Mouse (Mus musculus): Measurements from ENCODE around the gene Lyzl4. TPM values are rescaled to one million over a fixed set of nuclear protein-coding genes. Genes with fewer than 3 reads are reported as not detected.

The Lyzl4 gene
- polyA plus RNA-seq (2014; fragmentation: Nextera tagmentation; extraction: Ambion mirVana), result not detected in 2 replicates

GRCm38 (mm10) chr9:121642001-121642400 is at the start of gene Lyzl4:
Gene Lyzl4 (minus strand): TSS chr9:121642096.
- Histone ChIP-seq H3K27ac (ENCODE audit: low read depth, low read length) (no peak within 1 kb of the TSS), H3K4me1 (ENCODE audit: control insufficient read depth, insufficient read depth, low read length) (peaks cover 6% of the 10 kb centered on the region), H3K27me3 (ENCODE audit: control insufficient read depth, insufficient read depth, low read length) (peaks cover 40% of the 10 kb centered on the region), H3K9me3 (ENCODE audit: control insufficient read depth, low read length) (no peaks in the 10 kb centered on the region), H3K4me3 (ENCODE audit: low read depth, low read length) (peak within 1 kb of the TSS; percentile 46), H3K9ac (ENCODE audit: low read length) (peak within 1 kb of the TSS; percentile 55), H3K4me2 (ENCODE audit: low read depth) (peak within 1 kb of the TSS; percentile 84), H3K36me3 (ENCODE audit: control insufficient read depth, insufficient read depth, low read length) (no peaks in the 10 kb centered on the region)
- DNase-seq (ENCODE audit: low spot score) (peak; percentile 85), ATAC-seq (ENCODE audit: insufficient read depth, low FRiP score, low TSS enrichment) (peak; percentile 78)
- under 1% methylated on average over 20 of the region's 26 CpGs for WGBS

GRCm38 (mm10) chr9:121690734-121691133 is 48.8 kb upstream of the Lyzl4 start:
- ATAC-seq (ENCODE audit: insufficient read depth, low FRiP score, low TSS enrichment) (no peak), DNase-seq (ENCODE audit: low spot score) (no peak)
- H3K4me1 ChIP-seq (ENCODE audit: control insufficient read depth, insufficient read depth, low read length), result no peaks in the 10 kb centered on the region
- peak overlapping the region; percentile 49 for H3K27ac ChIP-seq (ENCODE audit: low read depth, low read length)
- no peaks in the 10 kb centered on the region for H3K9me3 ChIP-seq (ENCODE audit: control insufficient read depth, low read length)
- H3K36me3 ChIP-seq (ENCODE audit: control insufficient read depth, insufficient read depth, low read length), result peaks cover 5% of the 10 kb centered on the region
- no peak overlapping the region for H3K4me3 ChIP-seq (ENCODE audit: low read depth, low read length)
- H3K27me3 ChIP-seq (ENCODE audit: control insufficient read depth, insufficient read depth, low read length), result no peaks in the 10 kb centered on the region
- 87% methylated on average over 7 of the region's 7 CpGs for WGBS
- H3K9ac ChIP-seq (ENCODE audit: low read length), result no peak overlapping the region
- H3K4me2 ChIP-seq (ENCODE audit: low read depth), result no peak overlapping the region

GRCm38 (mm10) chr9:121690200-121690651 is 48.3 kb upstream of the Lyzl4 start:
- 62% methylated on average over 15 of the region's 15 CpGs for WGBS
- Histone ChIP-seq H3K9me3 (ENCODE audit: control insufficient read depth, low read length) (no peaks in the 10 kb centered on the region), H3K27me3 (ENCODE audit: control insufficient read depth, insufficient read depth, low read length) (no peaks in the 10 kb centered on the region), H3K9ac (ENCODE audit: low read length) (no peak overlapping the region), H3K4me1 (ENCODE audit: control insufficient read depth, insufficient read depth, low read length) (no peaks in the 10 kb centered on the region), H3K27ac (ENCODE audit: low read depth, low read length) (peak overlapping the region; percentile 49; the same call in 1 of the 2 replicates), H3K36me3 (ENCODE audit: control insufficient read depth, insufficient read depth, low read length) (peaks cover 6% of the 10 kb centered on the region), H3K4me3 (ENCODE audit: low read depth, low read length) (no peak overlapping the region), H3K4me2 (ENCODE audit: low read depth) (no peak overlapping the region)
- DNase-seq (ENCODE audit: low spot score) (peak; percentile 50), ATAC-seq (ENCODE audit: insufficient read depth, low FRiP score, low TSS enrichment) (peak; percentile 75; the same call in 1 of the 2 replicates)

GRCm38 (mm10) chr9:121684702-121685101 is 42.8 kb upstream of the Lyzl4 start:
- H3K9me3 ChIP-seq (ENCODE audit: control insufficient read depth, low read length), result no peaks in the 10 kb centered on the region
- H3K9ac ChIP-seq (ENCODE audit: low read length), result no peak overlapping the region
- H3K36me3 ChIP-seq (ENCODE audit: control insufficient read depth, insufficient read depth, low read length), result peaks cover 8% of the 10 kb centered on the region; the same call in 1 of the 2 replicates
- no peak for ATAC-seq (ENCODE audit: insufficient read depth, low FRiP score, low TSS enrichment)
- H3K4me1 ChIP-seq (ENCODE audit: control insufficient read depth, insufficient read depth, low read length), result no peaks in the 10 kb centered on the region
- no peak overlapping the region for H3K4me2 ChIP-seq (ENCODE audit: low read depth)
- H3K27me3 ChIP-seq (ENCODE audit: control insufficient read depth, insufficient read depth, low read length), result no peaks in the 10 kb centered on the region
- H3K4me3 ChIP-seq (ENCODE audit: low read depth, low read length), result no peak overlapping the region
- 85% methylated on average over 7 of the region's 7 CpGs for WGBS
- DNase-seq (ENCODE audit: low spot score), result no peak
- no peak overlapping the region for H3K27ac ChIP-seq (ENCODE audit: low read depth, low read length)

- Histone ChIP-seq H3K36me3 (ENCODE audit: control insufficient read depth, insufficient read depth, low read length) (peaks cover 4% of the 10 kb centered on the region; the same call in 1 of the 2 replicates), H3K4me2 (ENCODE audit: low read depth) (no peak overlapping the region), H3K27me3 (ENCODE audit: control insufficient read depth, insufficient read depth, low read length) (no peaks in the 10 kb centered on the region), H3K4me3 (ENCODE audit: low read depth, low read length) (no peak overlapping the region), H3K27ac (ENCODE audit: low read depth, low read length) (no peak overlapping the region), H3K9ac (ENCODE audit: low read length) (no peak overlapping the region), H3K9me3 (ENCODE audit: control insufficient read depth, low read length) (no peaks in the 10 kb centered on the region), H3K4me1 (ENCODE audit: control insufficient read depth, insufficient read depth, low read length) (0 out of 2 replicates have a peak, but pooled peaks cover 2% of the 10 kb centered on the region)
- DNase-seq (ENCODE audit: low spot score) (no peak), ATAC-seq (ENCODE audit: insufficient read depth, low FRiP score, low TSS enrichment) (no peak)
- WGBS, result 83% methylated on average over 18 of the region's 18 CpGs
Measured at GRCm38 (mm10) chr9:121682037-121682680, 40.3 kb upstream of the Lyzl4 start.

GRCm38 (mm10) chr9:121681191-121681590 is 39.3 kb upstream of the Lyzl4 start:
- DNase-seq (ENCODE audit: low spot score) (no peak), ATAC-seq (ENCODE audit: insufficient read depth, low FRiP score, low TSS enrichment) (no peak)
- no peak overlapping the region for H3K9ac ChIP-seq (ENCODE audit: low read length)
- no peaks in the 10 kb centered on the region for H3K9me3 ChIP-seq (ENCODE audit: control insufficient read depth, low read length)
- H3K4me2 ChIP-seq (ENCODE audit: low read depth), result no peak overlapping the region
- no peaks in the 10 kb centered on the region for H3K27me3 ChIP-seq (ENCODE audit: control insufficient read depth, insufficient read depth, low read length)
- H3K27ac ChIP-seq (ENCODE audit: low read depth, low read length), result no peak overlapping the region
- peaks cover 4% of the 10 kb centered on the region; the same call in 1 of the 2 replicates for H3K36me3 ChIP-seq (ENCODE audit: control insufficient read depth, insufficient read depth, low read length)
- 0 out of 2 replicates have a peak, but pooled peaks cover 2% of the 10 kb centered on the region for H3K4me1 ChIP-seq (ENCODE audit: control insufficient read depth, insufficient read depth, low read length)
- no peak overlapping the region for H3K4me3 ChIP-seq (ENCODE audit: low read depth, low read length)
- whole genome bisulfite sequencing, result 75% methylated on average over 8 of the region's 8 CpGs

- 19% methylated on average over 6 of the region's 6 CpGs for WGBS
- Histone ChIP-seq H3K9me3 (ENCODE audit: control insufficient read depth, low read length) (no peaks in the 10 kb centered on the region), H3K9ac (ENCODE audit: low read length) (no peak overlapping the region), H3K27ac (ENCODE audit: low read depth, low read length) (no peak overlapping the region), H3K4me3 (ENCODE audit: low read depth, low read length) (no peak overlapping the region), H3K4me2 (ENCODE audit: low read depth) (no peak overlapping the region), H3K4me1 (ENCODE audit: control insufficient read depth, insufficient read depth, low read length) (0 out of 2 replicates have a peak, but pooled peaks cover 2% of the 10 kb centered on the region), H3K36me3 (ENCODE audit: control insufficient read depth, insufficient read depth, low read length) (peaks cover 2% of the 10 kb centered on the region; the same call in 1 of the 2 replicates), H3K27me3 (ENCODE audit: control insufficient read depth, insufficient read depth, low read length) (no peaks in the 10 kb centered on the region)
- DNase-seq (ENCODE audit: low spot score) (peak; percentile 74), ATAC-seq (ENCODE audit: insufficient read depth, low FRiP score, low TSS enrichment) (peak; percentile 61)
Measured at GRCm38 (mm10) chr9:121679549-121679948, 37.7 kb upstream of the Lyzl4 start.

- Histone ChIP-seq H3K4me1 (ENCODE audit: control insufficient read depth, insufficient read depth, low read length) (0 out of 2 replicates have a peak, but pooled peaks cover 2% of the 10 kb centered on the region), H3K27me3 (ENCODE audit: control insufficient read depth, insufficient read depth, low read length) (no peaks in the 10 kb centered on the region), H3K36me3 (ENCODE audit: control insufficient read depth, insufficient read depth, low read length) (no peaks in the 10 kb centered on the region), H3K4me2 (ENCODE audit: low read depth) (no peak overlapping the region), H3K27ac (ENCODE audit: low read depth, low read length) (no peak overlapping the region), H3K9me3 (ENCODE audit: control insufficient read depth, low read length) (no peaks in the 10 kb centered on the region), H3K4me3 (ENCODE audit: low read depth, low read length) (no peak overlapping the region), H3K9ac (ENCODE audit: low read length) (no peak overlapping the region)
- 78% methylated on average over 8 of the region's 8 CpGs for WGBS
- DNase-seq (ENCODE audit: low spot score) (no peak), ATAC-seq (ENCODE audit: insufficient read depth, low FRiP score, low TSS enrichment) (no peak)
Measured at GRCm38 (mm10) chr9:121677476-121677875, 35.6 kb upstream of the Lyzl4 start.

GRCm38 (mm10) chr9:121677069-121677468 is 35.2 kb upstream of the Lyzl4 start:
- H3K9ac ChIP-seq (ENCODE audit: low read length), result no peak overlapping the region
- no peak overlapping the region for H3K4me3 ChIP-seq (ENCODE audit: low read depth, low read length)
- 0 out of 2 replicates have a peak, but pooled peaks cover 5% of the 10 kb centered on the region for H3K4me1 ChIP-seq (ENCODE audit: control insufficient read depth, insufficient read depth, low read length)
- H3K27ac ChIP-seq (ENCODE audit: low read depth, low read length), result no peak overlapping the region
- DNase-seq (ENCODE audit: low spot score), result no peak
- H3K9me3 ChIP-seq (ENCODE audit: control insufficient read depth, low read length), result no peaks in the 10 kb centered on the region
- no peak for ATAC-seq (ENCODE audit: insufficient read depth, low FRiP score, low TSS enrichment)
- WGBS, result 84% methylated on average over 4 of the region's 4 CpGs
- no peaks in the 10 kb centered on the region for H3K36me3 ChIP-seq (ENCODE audit: control insufficient read depth, insufficient read depth, low read length)
- no peak overlapping the region for H3K4me2 ChIP-seq (ENCODE audit: low read depth)
- H3K27me3 ChIP-seq (ENCODE audit: control insufficient read depth, insufficient read depth, low read length), result no peaks in the 10 kb centered on the region
